Mouse (Mus musculus) cerebellum, adult 2 months (tissue): ENCODE results near the gene Cdx2.

ENCODE experiments used
- CTCF ChIP-seq: fragments of 200-500 bp; IDR thresholded peaks from 2 replicates; pipeline ENCODE4 v1.5.1; 2011; ENCODE audit warnings: low read depth, mild to moderate bottlenecking, control low read depth, low read length, moderate library complexity, borderline replicate concordance; ENCODE audit not compliant: insufficient read depth
- POLR2A ChIP-seq: fragments of 200-500 bp; IDR thresholded peaks from 2 replicates; pipeline ENCODE4 v1.6.1; 2011; ENCODE audit warnings: low read length, control low read depth, borderline replicate concordance; ENCODE audit not compliant: insufficient read depth

DNA sequence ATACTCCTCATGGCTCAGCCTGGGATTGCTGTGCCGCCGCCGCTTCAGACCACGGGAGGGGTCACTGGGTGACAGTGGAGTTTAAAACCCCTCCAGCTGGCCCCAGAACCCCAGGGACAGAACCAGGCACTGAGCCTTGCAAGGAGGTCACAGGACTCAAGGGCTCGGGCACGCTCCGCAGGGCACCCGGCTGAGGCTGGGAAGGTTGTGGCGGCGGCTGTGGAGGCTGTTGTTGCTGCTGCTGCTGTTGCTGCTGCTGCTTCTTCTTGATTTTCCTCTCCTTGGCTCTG is 5.3 kb downstream of the Cdx2 start:
- no peak for TF ChIP-seq POLR2A
- no peak for TF ChIP-seq CTCF
